Mouse (Mus musculus): ENCODE results near the gene Tmem260. TPM values are rescaled to one million over a fixed set of nuclear protein-coding genes. Genes with fewer than 3 reads are reported as not detected.

Tmem260 gene
- 20.8 and 22.9 TPM in 2 replicates for polyA plus RNA-seq (2015; fragmentation: Nextera tagmentation; extraction: Ambion mirVana)

DNA sequence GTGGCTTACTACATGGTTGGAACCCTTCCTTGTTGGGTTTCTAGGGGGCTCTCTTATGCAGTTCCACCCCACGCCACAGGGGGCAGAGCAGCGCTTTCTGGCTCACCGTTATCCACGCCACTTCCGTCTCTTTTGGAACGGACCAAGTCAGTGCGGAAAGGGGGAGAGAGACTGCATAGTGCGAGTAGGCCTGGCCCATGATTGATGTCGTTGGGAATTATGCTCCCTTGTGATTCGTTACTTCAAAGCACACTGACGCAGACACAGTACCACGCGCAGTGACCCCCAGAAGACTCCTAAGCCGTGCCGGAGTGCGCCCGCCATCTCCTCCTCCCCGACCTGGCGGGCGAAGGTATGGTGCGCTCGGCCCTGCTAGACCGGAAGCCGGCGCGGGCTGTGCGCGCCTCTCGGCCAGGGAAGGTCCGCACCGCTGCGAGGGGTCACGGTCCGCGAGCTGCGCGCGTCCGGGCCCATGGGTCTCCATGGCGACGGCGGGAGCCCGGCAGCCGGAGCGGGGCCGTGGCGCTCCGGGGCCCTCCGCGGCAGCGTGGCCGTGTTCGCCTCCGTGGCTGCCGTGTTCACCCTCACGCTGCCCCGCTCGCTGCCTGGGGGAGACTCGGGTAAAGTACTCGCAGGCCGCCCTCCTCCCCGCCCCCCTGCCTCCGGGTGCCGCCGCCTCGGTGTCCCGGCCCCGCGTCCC is at the start of gene Tmem260:
Tmem260 (plus strand) TSS at position 141 of the 700 bp plus-strand sequence.
- Histone ChIP-seq H3K27ac (replicated peaks) (peak within 1 kb of the TSS; percentile 80), H3K4me2 (replicated peaks) (peak within 1 kb of the TSS; percentile 54), H3K4me3 (replicated peaks) (peak within 1 kb of the TSS; percentile 86), H3K9ac (peak within 1 kb of the TSS; percentile 87), H3K36me3 (no peaks in the 10 kb centered on the region), H3K27me3 (no peaks in the 10 kb centered on the region), H3K9me3 (replicated peaks) (no peaks in the 10 kb centered on the region), H3K4me1 (peaks cover 9% of the 10 kb centered on the region)
- peak; percentile 98 for ATAC-seq (ENCODE audit: insufficient number of reproducible peaks, low FRiP score, low TSS enrichment, low read depth)
- under 1% methylated on average over 69 of the region's 69 CpGs for WGBS

DNA sequence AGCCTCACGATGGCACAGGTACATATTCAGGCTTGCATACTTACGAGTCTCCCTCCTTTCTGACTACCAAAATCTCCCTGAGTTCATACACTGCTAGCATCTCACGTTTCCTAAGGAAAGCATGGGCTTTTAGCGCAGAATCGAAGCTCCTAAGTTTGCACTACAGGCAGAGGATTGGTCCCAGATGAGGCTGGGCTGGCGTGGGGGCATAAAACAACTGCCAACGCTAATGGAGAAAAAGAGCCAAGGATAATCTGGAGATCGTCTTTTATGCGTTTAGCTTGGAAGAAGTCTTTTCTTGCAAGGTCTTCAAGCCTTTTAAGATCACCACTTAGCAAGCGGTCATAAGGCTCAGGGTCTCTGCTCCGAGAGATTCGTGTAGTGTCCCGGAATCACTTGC is 39.8 kb upstream of the Tmem260 start:
- ATAC-seq (ENCODE audit: insufficient number of reproducible peaks, low FRiP score, low TSS enrichment, low read depth): no peak
- Histone ChIP-seq H3K4me2 (replicated peaks) (no peak overlapping the region), H3K27me3 (no peaks in the 10 kb centered on the region), H3K4me1 (no peaks in the 10 kb centered on the region), H3K27ac (replicated peaks) (no peak overlapping the region), H3K36me3 (no peaks in the 10 kb centered on the region), H3K9ac (no peak overlapping the region), H3K9me3 (replicated peaks) (no peaks in the 10 kb centered on the region), H3K4me3 (replicated peaks) (no peak overlapping the region)
- WGBS: 82% methylated on average over 13 of the region's 13 CpGs

DNA sequence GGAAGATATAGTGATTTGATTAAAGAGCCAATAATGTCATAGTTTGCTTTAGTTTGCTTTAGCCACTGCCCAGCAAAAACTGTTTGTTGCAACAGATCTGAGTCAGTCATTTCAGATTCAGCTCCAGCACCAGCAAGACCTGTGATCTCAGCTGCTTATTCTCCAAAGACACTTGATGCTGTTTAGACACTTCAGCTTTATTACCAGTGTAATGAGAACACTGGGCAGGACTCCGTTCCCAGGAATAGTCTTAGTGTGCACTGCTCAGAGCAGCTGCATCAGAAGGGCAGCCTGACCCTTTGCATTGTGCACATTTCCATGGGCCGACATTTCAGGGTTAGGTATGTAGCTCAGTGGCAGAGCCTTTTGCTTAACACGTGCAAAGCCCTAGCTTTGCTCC is 28.9 kb upstream of the Tmem260 start:
- Histone ChIP-seq H3K4me2 (replicated peaks) (no peak overlapping the region), H3K9ac (no peak overlapping the region), H3K4me3 (replicated peaks) (no peak overlapping the region), H3K27me3 (no peaks in the 10 kb centered on the region), H3K36me3 (no peaks in the 10 kb centered on the region), H3K4me1 (0 out of 2 replicates have a peak, but pooled peaks cover 5% of the 10 kb centered on the region), H3K9me3 (replicated peaks) (no peaks in the 10 kb centered on the region), H3K27ac (replicated peaks) (no peak overlapping the region)
- no peak for ATAC-seq (ENCODE audit: insufficient number of reproducible peaks, low FRiP score, low TSS enrichment, low read depth)
- 72% methylated on average over 3 of the region's 3 CpGs for WGBS

DNA sequence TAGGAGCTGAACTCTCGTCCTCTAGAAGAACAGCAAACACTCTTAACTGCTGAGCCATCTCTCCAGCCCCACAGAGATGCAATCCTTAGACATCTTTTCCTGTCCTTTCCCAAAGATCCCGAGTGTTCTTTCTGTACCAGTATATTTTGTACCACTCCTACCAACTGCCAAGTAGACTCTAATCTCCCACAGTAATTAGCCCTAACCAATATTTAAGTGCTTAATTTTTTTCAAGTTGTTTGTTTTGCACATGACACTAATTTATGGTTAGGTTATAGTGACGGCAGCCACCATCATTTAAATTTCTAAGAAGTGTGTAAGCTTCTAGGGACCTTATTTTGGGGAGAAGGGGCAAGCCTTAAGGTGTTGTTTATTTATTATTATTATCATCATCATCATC is 27.7 kb upstream of the Tmem260 start:
- H3K27ac ChIP-seq (replicated peaks): no peak overlapping the region
- H3K9ac ChIP-seq: no peak overlapping the region
- H3K4me3 ChIP-seq (replicated peaks): no peak overlapping the region
- H3K4me1 ChIP-seq: 0 out of 2 replicates have a peak, but pooled peaks cover 8% of the 10 kb centered on the region
- no peaks in the 10 kb centered on the region for H3K27me3 ChIP-seq
- no peaks in the 10 kb centered on the region for H3K9me3 ChIP-seq (replicated peaks)
- H3K4me2 ChIP-seq (replicated peaks): no peak overlapping the region
- WGBS: 44% methylated on average over 3 of the region's 3 CpGs
- ATAC-seq (ENCODE audit: insufficient number of reproducible peaks, low FRiP score, low TSS enrichment, low read depth): no peak
- no peaks in the 10 kb centered on the region for H3K36me3 ChIP-seq

DNA sequence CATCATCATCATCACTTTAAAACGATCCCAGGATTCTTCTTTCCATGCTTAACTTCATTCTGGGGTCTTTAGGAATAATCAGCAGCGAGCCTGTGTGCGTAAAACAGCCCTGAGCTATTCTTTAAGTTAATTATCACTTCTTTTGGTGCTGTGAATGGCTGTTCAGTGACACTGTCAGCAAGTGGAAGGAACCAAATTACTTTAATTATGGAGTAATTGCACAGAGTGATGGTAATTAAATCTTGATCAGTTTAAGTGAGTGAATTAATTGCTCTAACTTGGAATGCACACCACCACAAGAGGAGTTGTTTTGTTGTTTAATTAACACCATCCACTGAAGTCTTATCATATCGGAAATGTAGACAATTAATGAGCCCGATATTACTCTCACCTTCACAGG is 27.3 kb upstream of the Tmem260 start:
- 0 out of 2 replicates have a peak, but pooled peaks cover 8% of the 10 kb centered on the region for H3K4me1 ChIP-seq
- no peak overlapping the region for H3K4me3 ChIP-seq (replicated peaks)
- no peak overlapping the region for H3K9ac ChIP-seq
- H3K9me3 ChIP-seq (replicated peaks): no peaks in the 10 kb centered on the region
- H3K36me3 ChIP-seq: no peaks in the 10 kb centered on the region
- no peak for ATAC-seq (ENCODE audit: insufficient number of reproducible peaks, low FRiP score, low TSS enrichment, low read depth)
- no peak overlapping the region for H3K4me2 ChIP-seq (replicated peaks)
- 58% methylated on average over 5 of the region's 5 CpGs for WGBS
- H3K27me3 ChIP-seq: no peaks in the 10 kb centered on the region
- no peak overlapping the region for H3K27ac ChIP-seq (replicated peaks)

DNA sequence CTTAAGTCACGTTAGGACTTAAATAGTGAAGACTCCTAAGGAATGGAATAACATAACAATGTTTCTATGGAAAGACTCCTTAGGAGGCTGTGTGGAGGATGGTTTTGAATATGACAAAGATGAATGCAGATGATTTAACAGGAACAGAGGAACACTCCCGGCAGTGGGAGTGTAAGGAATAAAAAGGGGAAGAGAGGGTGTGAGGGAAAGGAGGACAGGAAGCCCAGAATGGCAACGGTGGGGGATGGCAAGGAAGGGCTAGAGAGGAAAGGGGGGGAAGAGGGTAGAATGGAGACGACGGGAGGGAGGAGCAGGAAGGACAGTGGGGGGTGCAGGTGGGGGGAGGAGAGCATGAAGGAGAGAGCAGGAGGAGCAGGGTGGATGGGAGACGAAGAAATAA is 24.4 kb upstream of the Tmem260 start:
- Histone ChIP-seq H3K4me3 (replicated peaks) (no peak overlapping the region), H3K9ac (no peak overlapping the region), H3K4me1 (0 out of 2 replicates have a peak, but pooled peaks cover 8% of the 10 kb centered on the region), H3K36me3 (no peaks in the 10 kb centered on the region), H3K4me2 (replicated peaks) (peak overlapping the region; percentile 27; the same call in 1 of the 2 replicates), H3K27ac (replicated peaks) (no peak overlapping the region), H3K27me3 (no peaks in the 10 kb centered on the region), H3K9me3 (replicated peaks) (no peaks in the 10 kb centered on the region)
- 17% methylated on average over 6 of the region's 6 CpGs for WGBS
- no peak for ATAC-seq (ENCODE audit: insufficient number of reproducible peaks, low FRiP score, low TSS enrichment, low read depth)

DNA sequence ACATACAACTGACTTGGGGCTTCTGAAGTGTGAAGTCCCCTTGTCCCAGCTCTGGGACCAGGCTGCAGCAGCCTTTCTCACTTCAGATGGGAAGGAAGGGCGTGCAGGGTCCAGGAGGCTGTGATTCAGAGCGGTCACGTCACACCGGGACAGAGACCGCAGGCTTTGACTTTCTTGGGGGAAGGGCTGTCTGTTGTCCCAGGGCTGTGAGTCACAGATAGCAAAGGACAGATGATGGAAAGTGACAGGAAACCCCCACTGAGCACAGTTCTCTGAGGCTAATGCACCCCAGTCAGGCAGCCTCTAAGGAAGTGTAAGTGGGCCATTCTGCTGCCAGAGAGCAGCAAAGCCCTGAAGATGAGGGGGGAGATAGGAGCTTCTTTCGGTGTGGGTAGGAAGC is 23.9 kb upstream of the Tmem260 start:
- 14% methylated on average over 6 of the region's 6 CpGs for WGBS
- Histone ChIP-seq H3K9me3 (replicated peaks) (no peaks in the 10 kb centered on the region), H3K4me3 (replicated peaks) (no peak overlapping the region), H3K4me2 (replicated peaks) (peak overlapping the region; percentile 27), H3K27me3 (no peaks in the 10 kb centered on the region), H3K4me1 (0 out of 2 replicates have a peak, but pooled peaks cover 8% of the 10 kb centered on the region), H3K27ac (replicated peaks) (no peak overlapping the region), H3K9ac (no peak overlapping the region), H3K36me3 (no peaks in the 10 kb centered on the region)
- ATAC-seq (ENCODE audit: insufficient number of reproducible peaks, low FRiP score, low TSS enrichment, low read depth): no peak

DNA sequence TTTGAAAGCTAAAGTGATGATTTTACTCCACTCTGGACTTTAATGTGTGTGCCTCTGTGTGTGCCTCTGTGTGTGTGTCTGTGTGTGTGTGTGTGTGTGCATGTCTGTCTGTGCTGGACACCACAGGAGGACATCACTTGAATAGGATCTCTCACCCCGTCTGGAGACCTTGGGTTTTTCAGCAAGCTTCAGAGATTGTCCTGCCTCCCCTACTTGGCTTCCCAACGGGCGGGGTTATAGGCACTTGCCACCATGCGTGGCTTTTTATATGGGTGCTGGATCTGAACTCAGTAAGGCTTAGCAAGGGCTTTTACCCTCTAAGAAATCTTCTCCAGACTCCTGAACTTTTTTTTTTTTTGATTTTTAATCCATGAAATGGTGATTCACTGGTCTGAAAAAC is 23.5 kb upstream of the Tmem260 start:
- Histone ChIP-seq H3K4me2 (replicated peaks) (peak overlapping the region; percentile 27; the same call in 1 of the 2 replicates), H3K27ac (replicated peaks) (no peak overlapping the region), H3K4me3 (replicated peaks) (no peak overlapping the region), H3K27me3 (no peaks in the 10 kb centered on the region), H3K36me3 (no peaks in the 10 kb centered on the region), H3K9me3 (replicated peaks) (no peaks in the 10 kb centered on the region), H3K4me1 (0 out of 2 replicates have a peak, but pooled peaks cover 8% of the 10 kb centered on the region), H3K9ac (no peak overlapping the region)
- ATAC-seq (ENCODE audit: insufficient number of reproducible peaks, low FRiP score, low TSS enrichment, low read depth): no peak
- 46% methylated on average over 4 of the region's 4 CpGs for WGBS

DNA sequence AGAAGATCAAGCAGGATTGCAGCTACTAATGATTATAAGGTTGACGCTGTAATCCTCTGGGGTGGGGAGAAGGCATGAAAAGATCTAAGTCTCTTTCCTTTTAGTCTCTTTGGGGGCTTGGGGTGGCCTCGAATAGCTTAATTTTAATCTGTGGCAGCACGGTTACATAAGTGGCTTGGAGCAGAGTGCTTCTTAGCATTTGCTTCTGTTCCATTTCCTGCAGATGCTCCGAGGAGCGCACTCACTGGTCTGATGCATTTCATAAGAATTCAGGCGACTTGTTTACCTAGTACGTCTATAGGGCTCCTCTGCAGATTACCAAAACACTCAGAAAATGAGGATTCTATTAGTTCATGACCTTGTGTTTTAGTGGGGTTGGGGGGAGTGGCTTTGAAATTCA is 23.0 kb upstream of the Tmem260 start:
- ATAC-seq (ENCODE audit: insufficient number of reproducible peaks, low FRiP score, low TSS enrichment, low read depth): no peak
- H3K4me2 ChIP-seq (replicated peaks): no peak overlapping the region
- 35% methylated on average over 7 of the region's 7 CpGs for WGBS
- H3K4me1 ChIP-seq: 0 out of 2 replicates have a peak, but pooled peaks cover 8% of the 10 kb centered on the region
- H3K27me3 ChIP-seq: no peaks in the 10 kb centered on the region
- H3K36me3 ChIP-seq: no peaks in the 10 kb centered on the region
- H3K27ac ChIP-seq (replicated peaks): no peak overlapping the region
- H3K9me3 ChIP-seq (replicated peaks): no peaks in the 10 kb centered on the region
- no peak overlapping the region for H3K9ac ChIP-seq
- H3K4me3 ChIP-seq (replicated peaks): no peak overlapping the region

DNA sequence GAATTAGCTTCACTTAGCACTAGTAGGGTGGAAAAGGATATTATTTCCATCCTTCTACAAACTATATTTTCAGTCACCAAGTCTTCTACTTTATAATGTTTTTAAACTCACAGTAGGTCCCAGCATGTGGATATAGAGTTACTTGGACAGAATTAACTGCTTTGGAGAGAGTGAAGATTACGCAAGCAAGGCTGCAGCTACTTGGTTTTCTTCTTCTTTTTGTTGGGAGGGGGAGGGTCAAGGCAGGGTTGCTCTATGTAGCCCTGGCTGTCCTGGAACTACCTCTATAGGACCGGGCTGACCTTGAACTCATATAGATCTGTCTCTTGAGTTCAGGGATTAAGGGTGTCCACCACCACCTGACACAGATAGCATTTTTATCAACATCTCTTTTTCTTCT is 13.9 kb upstream of the Tmem260 start:
- no peaks in the 10 kb centered on the region for H3K36me3 ChIP-seq
- H3K4me3 ChIP-seq (replicated peaks): no peak overlapping the region
- no peak for ATAC-seq (ENCODE audit: insufficient number of reproducible peaks, low FRiP score, low TSS enrichment, low read depth)
- H3K9me3 ChIP-seq (replicated peaks): no peaks in the 10 kb centered on the region
- no peaks in the 10 kb centered on the region for H3K27me3 ChIP-seq
- no peaks in the 10 kb centered on the region for H3K4me1 ChIP-seq
- H3K27ac ChIP-seq (replicated peaks): no peak overlapping the region
- no peak overlapping the region for H3K4me2 ChIP-seq (replicated peaks)
- no peak overlapping the region for H3K9ac ChIP-seq
- 85% methylated on average over 2 of the region's 2 CpGs for WGBS

DNA sequence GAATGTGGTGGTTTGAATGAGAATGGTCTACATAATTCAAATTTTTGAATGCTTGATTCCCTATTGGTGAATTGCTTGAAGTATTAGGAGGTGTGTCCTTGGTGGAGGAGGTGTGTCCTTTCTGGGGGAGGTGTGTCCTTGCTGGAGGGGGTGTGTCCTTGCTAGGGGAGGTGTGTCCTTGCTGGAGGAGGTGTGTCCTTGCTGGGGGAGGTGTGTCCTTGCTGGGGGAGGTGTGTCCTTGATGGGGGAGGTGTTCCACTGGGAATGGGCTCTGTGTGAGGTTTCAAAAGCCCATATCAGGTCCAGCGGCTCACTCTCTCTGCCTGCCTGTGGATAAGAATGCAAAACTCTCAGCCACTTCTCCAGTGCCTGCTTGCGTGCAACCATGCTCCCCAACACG is 2.1 kb upstream of the Tmem260 start:
- Histone ChIP-seq H3K27ac (replicated peaks) (no peak overlapping the region), H3K9me3 (replicated peaks) (no peaks in the 10 kb centered on the region), H3K36me3 (no peaks in the 10 kb centered on the region), H3K4me1 (peaks cover 9% of the 10 kb centered on the region), H3K9ac (no peak overlapping the region), H3K27me3 (no peaks in the 10 kb centered on the region), H3K4me3 (replicated peaks) (no peak overlapping the region), H3K4me2 (replicated peaks) (no peak overlapping the region)
- WGBS: 48% methylated on average over 3 of the region's 3 CpGs
- no peak for ATAC-seq (ENCODE audit: insufficient number of reproducible peaks, low FRiP score, low TSS enrichment, low read depth)

DNA sequence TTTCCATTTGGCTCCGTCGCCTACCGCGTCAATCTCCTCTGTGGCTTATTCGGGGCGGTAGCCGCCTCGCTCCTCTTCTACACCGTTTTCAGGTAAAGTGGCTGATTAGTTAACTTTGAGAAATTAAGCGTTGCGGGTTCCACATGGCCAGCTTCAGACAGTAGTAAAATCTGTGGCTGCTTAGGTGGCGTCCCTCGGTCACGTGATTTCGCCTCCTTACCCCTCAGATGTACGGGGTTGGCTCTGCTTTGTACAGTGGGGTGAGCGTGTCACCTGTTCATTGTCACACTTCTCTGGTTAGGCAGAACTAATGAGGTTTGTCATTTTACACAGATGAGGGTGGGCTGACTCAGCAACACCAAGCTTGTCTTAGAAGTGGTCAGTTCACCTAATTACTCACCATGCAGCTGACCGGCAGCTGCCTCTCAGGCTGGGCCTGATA is 6.1 kb downstream of the Tmem260 start:
- no peaks in the 10 kb centered on the region for H3K9me3 ChIP-seq (replicated peaks)
- H3K4me3 ChIP-seq (replicated peaks): no peak overlapping the region
- H3K27me3 ChIP-seq: no peaks in the 10 kb centered on the region
- H3K9ac ChIP-seq: no peak overlapping the region
- WGBS: 79% methylated on average over 18 of the region's 18 CpGs
- ATAC-seq (ENCODE audit: insufficient number of reproducible peaks, low FRiP score, low TSS enrichment, low read depth): no peak
- H3K4me2 ChIP-seq (replicated peaks): no peak overlapping the region
- peaks cover 7% of the 10 kb centered on the region; the same call in 1 of the 2 replicates for H3K36me3 ChIP-seq
- peaks cover 6% of the 10 kb centered on the region for H3K4me1 ChIP-seq
- H3K27ac ChIP-seq (replicated peaks): no peak overlapping the region
